Mouse (Mus musculus) heart, embryonic 11.5 days (tissue): ENCODE measurements around the gene Il10ra. TPM values are rescaled to one million over a fixed set of nuclear protein-coding genes. Genes with fewer than 3 reads are reported as not detected.

Source experiments
- ATAC-seq: fragments of 200-750 bp; cut with Nextera tagmentation; replicated peaks from 2 replicates; pipeline ENCODE4 v1.8.0; 2017; ENCODE audit warnings: moderate library complexity; ENCODE audit not compliant: insufficient number of reproducible peaks, low FRiP score, low TSS enrichment
- H3K27ac ChIP-seq: fragments of 300-500 bp; sonication (generic); 2 replicates; pipeline ENCODE4 v1.5.1; 2014; ENCODE audit warnings: mild to moderate bottlenecking, low read depth, low read length
- H3K27me3 ChIP-seq: fragments of 300-500 bp; sonication (generic); 2 replicates; pipeline ENCODE4 v1.6.1; 2014; ENCODE audit warnings: mild to moderate bottlenecking, low read length, mixed read lengths; ENCODE audit not compliant: control insufficient read depth, insufficient read depth
- H3K36me3 ChIP-seq: fragments of 300-500 bp; sonication (generic); 2 replicates; pipeline ENCODE4 v1.6.1; 2014; ENCODE audit warnings: mild to moderate bottlenecking, low read length, moderate library complexity, mixed read lengths; ENCODE audit not compliant: control insufficient read depth, insufficient read depth
- H3K4me1 ChIP-seq: fragments of 300-500 bp; sonication (generic); 2 replicates; pipeline ENCODE4 v1.6.1; 2014; ENCODE audit warnings: low read length; ENCODE audit not compliant: control insufficient read depth, insufficient read depth
- H3K4me2 ChIP-seq: fragments of 300-500 bp; sonication (generic); 2 replicates; pipeline ENCODE4 v1.6.1; 2014; ENCODE audit warnings: mild to moderate bottlenecking, moderate library complexity
- H3K4me3 ChIP-seq: fragments of 300-500 bp; sonication (generic); 2 replicates; pipeline ENCODE4 v1.5.1; 2014; ENCODE audit warnings: low read depth, low read length
- H3K9ac ChIP-seq: fragments of 300-500 bp; sonication (generic); 2 replicates; pipeline ENCODE4 v1.6.1; 2014; ENCODE audit warnings: mild to moderate bottlenecking, low read depth, low read length, moderate library complexity
- H3K9me3 ChIP-seq: fragments of 300-500 bp; sonication (generic); replicated peaks from 2 replicates; pipeline ENCODE4 v1.6.1; 2016; ENCODE audit warnings: low read length; ENCODE audit not compliant: control insufficient read depth
- WGBS: fragments of 180-500 bp; shearing (Covaris S2); extraction: QIAGEN DNeasy Blood & Tissue Kit; methylation state at CpG from one replicate; pipeline ENCODE4 v1.1.7; 2014; ENCODE audit not compliant: insufficient replicate concordance; 5-methylcytosine and 5-hydroxymethylcytosine counted together
- polyA plus RNA-seq: library from polyadenylated mRNA; unstranded; fragments of >200 nt; fragmentation: Nextera tagmentation; extraction: Ambion mirVana; gene quantifications from 2 replicates; pipeline ENCODE4 v1.2.1, GENCODE M21; 2014

Il10ra gene
- polyA plus RNA-seq, 1 experiment from 2014 or later = 0.37 TPM

- no peak overlapping the region for H3K4me3 ChIP-seq
- H3K9ac ChIP-seq = no peak overlapping the region
- H3K4me2 ChIP-seq = no peak overlapping the region
- 50% methylated on average over 6 of the region's 6 CpGs for WGBS
- no peak overlapping the region for H3K27ac ChIP-seq
- no peaks in the 10 kb centered on the region for H3K9me3 ChIP-seq
- no peaks in the 10 kb centered on the region for H3K27me3 ChIP-seq
- no peaks in the 10 kb centered on the region for H3K36me3 ChIP-seq
- ATAC-seq = no peak
- no peaks in the 10 kb centered on the region for H3K4me1 ChIP-seq
These were observed 14.9 kb downstream of the Il10ra start for GRCm38 (mm10) chr9:45254021-45254420.

- H3K27me3 ChIP-seq = no peaks in the 10 kb centered on the region
- no peaks in the 10 kb centered on the region for H3K9me3 ChIP-seq
- H3K4me2 ChIP-seq = no peak overlapping the region
- 61% methylated on average over 6 of the region's 6 CpGs for WGBS
- no peaks in the 10 kb centered on the region for H3K4me1 ChIP-seq
- no peaks in the 10 kb centered on the region for H3K36me3 ChIP-seq
- ATAC-seq = no peak
- H3K27ac ChIP-seq = no peak overlapping the region
- H3K4me3 ChIP-seq = no peak overlapping the region
- no peak overlapping the region for H3K9ac ChIP-seq
These were observed 16.6 kb downstream of the Il10ra start for GRCm38 (mm10) chr9:45252395-45252794.

GRCm38 (mm10) chr9:45251990-45252389 lies 17.0 kb downstream of the Il10ra start:
- Histone ChIP-seq H3K27ac (no peak overlapping the region), H3K4me2 (no peak overlapping the region), H3K4me1 (no peaks in the 10 kb centered on the region), H3K36me3 (no peaks in the 10 kb centered on the region), H3K9ac (no peak overlapping the region), H3K9me3 (no peaks in the 10 kb centered on the region), H3K27me3 (no peaks in the 10 kb centered on the region), H3K4me3 (no peak overlapping the region)
- WGBS = 69% methylated on average over 4 of the region's 4 CpGs
- no peak for ATAC-seq

- H3K4me1 ChIP-seq = no peaks in the 10 kb centered on the region
- no peaks in the 10 kb centered on the region for H3K9me3 ChIP-seq
- WGBS = 42% methylated on average over 3 of the region's 3 CpGs
- no peak overlapping the region for H3K27ac ChIP-seq
- H3K4me3 ChIP-seq = no peak overlapping the region
- no peak overlapping the region for H3K4me2 ChIP-seq
- H3K27me3 ChIP-seq = no peaks in the 10 kb centered on the region
- H3K36me3 ChIP-seq = no peaks in the 10 kb centered on the region
- no peak overlapping the region for H3K9ac ChIP-seq
- no peak for ATAC-seq
These were observed 17.7 kb downstream of the Il10ra start for GRCm38 (mm10) chr9:45251281-45251680.

GRCm38 (mm10) chr9:45250306-45250705 lies 18.6 kb downstream of the Il10ra start:
- no peak overlapping the region for H3K4me3 ChIP-seq
- no peaks in the 10 kb centered on the region for H3K27me3 ChIP-seq
- ATAC-seq = no peak
- no peak overlapping the region for H3K9ac ChIP-seq
- no peaks in the 10 kb centered on the region for H3K9me3 ChIP-seq
- H3K36me3 ChIP-seq = no peaks in the 10 kb centered on the region
- 81% methylated on average over 7 of the region's 7 CpGs for WGBS
- no peak overlapping the region for H3K4me2 ChIP-seq
- H3K27ac ChIP-seq = no peak overlapping the region
- no peaks in the 10 kb centered on the region for H3K4me1 ChIP-seq

- 63% methylated on average over 2 of the region's 2 CpGs for WGBS
- H3K9ac ChIP-seq = no peak overlapping the region
- no peaks in the 10 kb centered on the region for H3K27me3 ChIP-seq
- H3K27ac ChIP-seq = no peak overlapping the region
- no peaks in the 10 kb centered on the region for H3K4me1 ChIP-seq
- H3K4me3 ChIP-seq = no peak overlapping the region
- no peaks in the 10 kb centered on the region for H3K36me3 ChIP-seq
- no peaks in the 10 kb centered on the region for H3K9me3 ChIP-seq
- no peak overlapping the region for H3K4me2 ChIP-seq
- no peak for ATAC-seq
These were observed 21.4 kb downstream of the Il10ra start for GRCm38 (mm10) chr9:45247536-45247935.

GRCm38 (mm10) chr9:45246060-45246459 lies 22.9 kb downstream of the Il10ra start:
- no peak for ATAC-seq
- 83% methylated on average over 6 of the region's 6 CpGs for WGBS
- H3K4me1 ChIP-seq = no peaks in the 10 kb centered on the region
- H3K9me3 ChIP-seq = no peaks in the 10 kb centered on the region
- no peak overlapping the region for H3K9ac ChIP-seq
- H3K36me3 ChIP-seq = no peaks in the 10 kb centered on the region
- no peak overlapping the region for H3K4me3 ChIP-seq
- H3K27ac ChIP-seq = no peak overlapping the region
- H3K4me2 ChIP-seq = no peak overlapping the region
- H3K27me3 ChIP-seq = no peaks in the 10 kb centered on the region

GRCm38 (mm10) chr9:45245432-45245831 lies 23.5 kb downstream of the Il10ra start:
- H3K9me3 ChIP-seq = no peaks in the 10 kb centered on the region
- 79% methylated on average over 1 of the region's 1 CpGs for WGBS
- no peaks in the 10 kb centered on the region for H3K4me1 ChIP-seq
- no peaks in the 10 kb centered on the region for H3K27me3 ChIP-seq
- H3K9ac ChIP-seq = no peak overlapping the region
- H3K36me3 ChIP-seq = no peaks in the 10 kb centered on the region
- no peak overlapping the region for H3K4me3 ChIP-seq
- no peak overlapping the region for H3K4me2 ChIP-seq
- ATAC-seq = no peak
- H3K27ac ChIP-seq = no peak overlapping the region

- no peak for ATAC-seq
- H3K4me2 ChIP-seq = no peak overlapping the region
- no peaks in the 10 kb centered on the region for H3K36me3 ChIP-seq
- H3K9ac ChIP-seq = no peak overlapping the region
- H3K27ac ChIP-seq = no peak overlapping the region
- no peak overlapping the region for H3K4me3 ChIP-seq
- 76% methylated on average over 5 of the region's 5 CpGs for WGBS
- H3K27me3 ChIP-seq = no peaks in the 10 kb centered on the region
- H3K9me3 ChIP-seq = no peaks in the 10 kb centered on the region
- H3K4me1 ChIP-seq = no peaks in the 10 kb centered on the region
These were observed 27.6 kb downstream of the Il10ra start for GRCm38 (mm10) chr9:45241397-45241796.
